Mouse (Mus musculus): Measurements from ENCODE around the gene Hsp90b1. TPM values are rescaled to one million over a fixed set of nuclear protein-coding genes. Genes with fewer than 3 reads are reported as not detected.
"Not testable (repeated sequence)": the region's sequence is repeated elsewhere in the genome, so short reads cannot be mapped to it uniquely, and the experiment has no call there.

Gene Hsp90b1
- polyA plus RNA-seq, 1 experiment from 2014 or later = 432 TPM

DNA sequence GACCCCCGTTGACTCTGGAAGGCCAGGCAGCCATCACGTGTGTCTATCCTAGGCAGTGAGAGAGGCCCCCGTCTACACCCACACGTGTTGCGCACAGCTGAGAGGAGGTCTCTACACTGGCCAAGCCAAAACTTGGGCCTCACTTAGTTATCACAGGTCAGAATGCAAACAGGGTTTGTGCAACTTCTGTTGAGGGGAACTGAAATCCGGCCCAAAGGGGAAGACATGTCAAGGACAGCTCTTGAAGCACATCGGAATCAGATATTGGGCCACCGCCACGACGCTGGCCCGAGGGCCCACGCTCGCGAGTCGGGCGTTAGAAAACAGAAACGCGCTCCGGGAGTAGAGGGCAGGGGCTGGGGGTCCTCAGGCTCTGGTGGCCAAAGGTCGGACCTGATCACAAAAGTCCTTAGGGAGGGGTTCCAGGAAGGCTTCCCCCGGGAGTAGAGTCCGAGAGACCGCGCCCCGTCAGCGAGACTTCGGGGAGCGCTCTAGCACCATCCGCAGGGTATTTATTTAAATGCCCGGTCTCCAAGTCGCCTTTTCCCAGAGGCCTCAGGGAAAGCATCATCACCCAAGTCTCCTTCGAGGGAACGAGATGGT lies 619 bp downstream of the Hsp90b1 start:
- no peak for ATAC-seq
- peaks cover 63% of the 10 kb centered on the region for H3K4me1 ChIP-seq

DNA sequence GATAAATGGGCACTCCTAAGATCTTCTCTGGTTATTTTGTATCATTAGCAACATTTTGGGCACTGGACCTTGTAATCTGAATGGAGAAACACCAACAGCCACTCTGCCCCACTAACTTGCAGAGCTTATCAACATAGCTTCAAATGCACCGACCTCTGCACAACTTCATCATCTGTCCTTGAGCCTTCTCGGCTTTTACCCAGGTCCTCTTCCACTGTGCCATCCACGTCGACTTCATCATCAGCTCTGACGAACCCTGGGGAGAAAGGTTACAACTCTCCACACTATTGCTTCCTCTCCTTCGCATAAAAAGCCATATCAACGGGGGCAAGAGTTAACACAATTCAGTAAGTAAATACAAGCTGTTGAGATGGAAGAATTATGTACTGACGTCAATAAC lies 1.2 kb downstream of the Hsp90b1 start:
- Histone ChIP-seq H3K4me2 (peak overlapping the region; percentile 83), H3K27ac (0 out of 2 replicates have a peak overlapping the region, but pooled peaks have one; percentile 36)

More for the DNA sequence above, 619 bp downstream of the Hsp90b1 start:
- Histone ChIP-seq H3K27ac (peak overlapping the region; percentile 90), H3K4me3 (peak overlapping the region; percentile 93), H3K36me3 (peaks cover 44% of the 10 kb centered on the region), H3K9me3 (replicated peaks) (no peaks in the 10 kb centered on the region), H3K9ac (peak overlapping the region; percentile 91), H3K4me2 (peak overlapping the region; percentile 83), H3K27me3 (replicated peaks) (no peaks in the 10 kb centered on the region)
- WGBS (ENCODE audit: insufficient replicate concordance) = under 1% methylated on average over 33 of the region's 33 CpGs

DNA sequence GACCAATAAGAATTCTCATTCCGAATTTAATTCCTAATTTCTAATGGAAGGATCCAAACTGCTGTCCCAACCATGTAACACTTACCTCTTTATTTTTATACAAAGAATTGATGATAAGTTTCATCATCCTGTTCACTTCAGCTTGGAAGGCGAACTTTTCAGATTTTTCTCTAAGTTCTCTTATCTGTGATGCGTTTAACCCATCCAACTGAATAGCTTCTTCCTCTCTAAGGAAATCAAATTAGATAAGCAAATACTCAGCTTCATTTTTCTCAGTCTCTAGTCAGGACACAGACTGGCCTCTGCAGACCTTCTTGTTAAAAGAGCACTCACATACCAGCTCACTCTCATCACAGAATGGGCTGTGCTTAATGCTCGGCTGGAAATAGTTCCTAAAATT lies 1.9 kb downstream of the Hsp90b1 start:
- Histone ChIP-seq H3K36me3 (peaks cover 57% of the 10 kb centered on the region), H3K27me3 (replicated peaks) (no peaks in the 10 kb centered on the region), H3K27ac (no peak overlapping the region), H3K9ac (peak overlapping the region; percentile 91), H3K4me1 (peaks cover 70% of the 10 kb centered on the region), H3K4me3 (peak overlapping the region; percentile 93), H3K4me2 (peak overlapping the region; percentile 83), H3K9me3 (replicated peaks) (no peaks in the 10 kb centered on the region)
- 64% methylated on average over 4 of the region's 4 CpGs for WGBS (ENCODE audit: insufficient replicate concordance)
- no peak for ATAC-seq

More for the DNA sequence above, 1.2 kb downstream of the Hsp90b1 start:
- ATAC-seq = no peak
- Histone ChIP-seq H3K4me3 (peak overlapping the region; percentile 93), H3K4me1 (peaks cover 68% of the 10 kb centered on the region), H3K36me3 (peaks cover 50% of the 10 kb centered on the region), H3K9ac (peak overlapping the region; percentile 91), H3K9me3 (replicated peaks) (no peaks in the 10 kb centered on the region), H3K27me3 (replicated peaks) (no peaks in the 10 kb centered on the region)
- 2% methylated on average over 8 of the region's 8 CpGs for WGBS (ENCODE audit: insufficient replicate concordance)

DNA sequence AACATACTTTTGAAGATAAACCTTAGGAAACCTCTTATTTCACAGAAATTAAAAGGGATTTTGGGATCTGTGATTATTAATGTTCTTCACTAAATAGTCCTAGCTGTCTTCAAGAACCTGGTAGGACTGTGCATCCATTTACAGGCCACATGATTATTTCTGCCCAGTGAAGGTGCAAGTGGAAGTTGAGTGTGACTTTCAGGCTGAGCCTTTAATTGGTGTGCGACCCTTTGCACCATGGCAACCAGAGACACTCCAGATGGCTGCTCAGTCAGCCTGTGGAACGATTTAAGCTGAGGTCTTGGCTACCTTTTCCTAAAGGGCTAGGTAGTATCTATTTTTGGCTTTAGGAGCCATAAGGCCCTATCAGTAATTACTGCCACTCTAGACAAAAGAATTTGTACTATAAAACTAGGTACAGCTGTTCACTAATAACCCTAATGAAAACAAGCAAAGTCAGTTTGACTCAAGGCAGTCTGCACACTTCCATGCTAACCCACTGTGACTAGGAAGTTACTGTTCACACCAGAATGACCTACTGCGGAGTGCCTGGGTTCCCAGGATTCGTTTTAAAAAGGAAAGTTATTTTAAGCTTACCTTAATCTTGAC lies 2.9 kb downstream of the Hsp90b1 start:
- no peak overlapping the region; the same call in 1 of the 2 replicates for H3K4me3 ChIP-seq
- ATAC-seq = no peak
- no peak overlapping the region for H3K27ac ChIP-seq
- H3K4me2 ChIP-seq = peak overlapping the region; percentile 83; the same call in 1 of the 2 replicates
- WGBS (ENCODE audit: insufficient replicate concordance) = 73% methylated on average over 4 of the region's 4 CpGs
- H3K36me3 ChIP-seq = peaks cover 66% of the 10 kb centered on the region
- H3K9ac ChIP-seq = no peak overlapping the region
- peaks cover 64% of the 10 kb centered on the region for H3K4me1 ChIP-seq
- H3K27me3 ChIP-seq (replicated peaks) = no peaks in the 10 kb centered on the region
- H3K9me3 ChIP-seq (replicated peaks) = no peaks in the 10 kb centered on the region

DNA sequence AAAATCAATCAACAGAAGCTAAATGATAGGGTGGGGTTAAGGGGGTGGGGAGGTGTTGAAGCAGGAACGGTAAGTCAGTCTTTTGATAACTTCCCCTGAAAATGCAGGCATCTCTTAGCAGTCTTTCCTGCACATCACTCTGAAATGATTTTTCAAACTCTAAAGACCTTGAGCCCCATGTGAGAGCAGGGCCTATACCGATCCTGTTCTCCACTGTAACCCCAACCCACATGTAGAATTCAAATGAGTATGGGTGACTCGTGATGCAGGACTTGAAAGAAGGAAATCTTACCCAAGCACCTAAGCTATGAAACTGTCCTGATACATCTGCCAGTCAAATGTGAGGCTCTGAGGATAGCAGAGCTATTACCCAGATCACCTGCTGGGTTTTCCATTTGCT lies 4.3 kb downstream of the Hsp90b1 start:
- H3K9ac ChIP-seq = peak overlapping the region; percentile 42; the same call in 1 of the 2 replicates
- 53% methylated on average over 3 of the region's 3 CpGs for WGBS (ENCODE audit: insufficient replicate concordance)
- peaks cover 77% of the 10 kb centered on the region for H3K36me3 ChIP-seq
- peaks cover 53% of the 10 kb centered on the region for H3K4me1 ChIP-seq
- peak overlapping the region; percentile 9; the same call in 1 of the 2 replicates for H3K4me3 ChIP-seq
- no peak for ATAC-seq
- H3K27me3 ChIP-seq (replicated peaks) = no peaks in the 10 kb centered on the region
- H3K9me3 ChIP-seq (replicated peaks) = no peaks in the 10 kb centered on the region
- peak overlapping the region; percentile 34 for H3K4me2 ChIP-seq
- no peak overlapping the region for H3K27ac ChIP-seq

DNA sequence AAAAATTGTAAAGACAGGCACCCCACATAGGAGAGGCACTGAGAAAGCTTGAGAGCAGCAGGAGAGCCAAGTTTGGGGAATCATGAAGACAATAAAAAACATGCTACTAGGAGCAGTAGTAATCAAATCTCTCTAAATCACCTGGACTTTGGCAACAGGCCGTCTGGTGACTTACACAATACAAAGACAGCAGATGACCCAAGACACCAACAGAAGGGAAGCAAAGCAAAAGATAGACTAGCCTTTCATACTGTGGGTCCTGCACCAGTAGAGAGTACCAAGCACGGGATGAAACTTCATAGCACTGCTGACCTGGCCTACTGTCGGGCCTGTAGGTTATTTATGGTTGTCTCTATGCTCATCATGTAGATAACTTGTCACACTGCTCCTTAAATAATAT lies 5.1 kb downstream of the Hsp90b1 start:
- peak overlapping the region; percentile 34; the same call in 1 of the 2 replicates for H3K4me2 ChIP-seq

DNA sequence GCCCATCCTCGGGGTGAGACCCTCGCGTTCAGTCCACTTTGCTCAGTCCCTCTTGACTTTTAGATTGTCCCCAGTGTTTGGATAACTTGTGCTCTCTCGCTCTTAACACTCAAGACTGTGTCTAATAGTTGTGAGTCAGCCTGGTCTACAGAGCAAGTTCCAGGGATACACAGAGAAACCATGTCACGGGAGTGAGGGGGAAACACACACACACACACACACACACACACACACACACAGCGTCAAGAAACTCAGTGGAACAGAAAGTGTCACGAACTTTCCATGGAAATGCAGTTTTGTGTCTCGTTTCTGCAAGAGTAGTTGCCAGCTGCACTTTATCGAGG lies 19.3 kb downstream of the Hsp90b1 start:
- peak overlapping the region; percentile 86 for H3K9ac ChIP-seq
- H3K4me1 ChIP-seq; H3K9me3 ChIP-seq (replicated peaks); H3K27me3 ChIP-seq (replicated peaks); ATAC-seq; H3K27ac ChIP-seq: not testable (repeated sequence)
- H3K4me2 ChIP-seq = peak overlapping the region; percentile 80
- H3K36me3 ChIP-seq = peaks cover 14% of the 10 kb centered on the region
- peak overlapping the region; percentile 75 for H3K4me3 ChIP-seq
- 17% methylated on average over 9 of the region's 9 CpGs for WGBS (ENCODE audit: insufficient replicate concordance)

More for the DNA sequence above, 5.1 kb downstream of the Hsp90b1 start:
- Histone ChIP-seq H3K27ac (no peak overlapping the region), H3K4me1 (peaks cover 53% of the 10 kb centered on the region), H3K27me3 (replicated peaks) (no peaks in the 10 kb centered on the region), H3K9ac (peak overlapping the region; percentile 27; the same call in 1 of the 2 replicates), H3K4me3 (no peak overlapping the region), H3K36me3 (peaks cover 85% of the 10 kb centered on the region), H3K9me3 (replicated peaks) (no peaks in the 10 kb centered on the region)
- no peak for ATAC-seq
- WGBS (ENCODE audit: insufficient replicate concordance) = 72% methylated on average over 3 of the region's 3 CpGs

DNA sequence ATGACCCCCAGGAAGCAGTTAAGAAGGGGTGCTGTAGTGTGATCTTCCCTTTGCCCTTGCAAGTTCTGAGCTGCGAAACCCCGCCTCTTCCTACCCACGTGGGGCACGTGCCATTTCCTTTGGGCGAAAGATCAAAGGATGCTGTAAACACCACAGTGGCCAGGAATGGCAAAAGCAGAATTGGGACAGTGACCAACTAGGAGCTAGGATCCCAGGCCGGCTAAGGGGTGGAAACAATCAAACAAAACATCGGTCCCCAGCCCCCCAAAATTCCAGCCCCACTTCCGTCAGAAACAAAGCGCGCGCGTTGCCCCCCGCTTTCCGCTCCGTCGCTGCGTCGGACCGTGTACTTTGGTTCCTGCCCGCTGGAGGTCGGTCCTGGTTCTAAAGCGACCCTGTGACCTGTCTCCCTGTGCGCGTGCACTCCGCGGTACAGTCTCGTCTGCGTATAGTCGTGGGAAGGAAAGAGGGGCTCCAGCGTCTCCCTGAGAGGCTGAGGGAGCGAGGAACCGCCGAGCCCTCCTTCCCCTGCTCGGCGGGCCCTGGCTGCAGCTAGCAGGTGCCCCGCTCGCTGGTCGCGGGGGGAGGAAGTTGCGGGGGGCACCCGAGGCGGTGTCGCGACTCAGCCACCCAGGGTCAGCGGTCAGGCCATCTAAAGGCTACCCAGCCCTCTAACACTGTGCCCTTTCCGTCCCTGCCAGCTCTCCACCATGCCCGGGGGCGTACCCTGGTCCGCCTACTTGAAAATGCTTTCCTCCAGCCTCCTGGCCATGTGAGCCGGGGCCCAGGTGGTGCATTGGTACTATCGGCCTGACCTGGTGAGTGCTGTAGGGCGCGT lies 19.9 kb downstream of the Hsp90b1 start:
- under 1% methylated on average over 52 of the region's 53 CpGs for WGBS (ENCODE audit: insufficient replicate concordance)
- not testable (repeated sequence) for H3K4me1 ChIP-seq; H3K27me3 ChIP-seq (replicated peaks); H3K9me3 ChIP-seq (replicated peaks)
- Histone ChIP-seq H3K4me3 (peak overlapping the region; percentile 75), H3K4me2 (peak overlapping the region; percentile 80), H3K36me3 (peaks cover 10% of the 10 kb centered on the region), H3K9ac (peak overlapping the region; percentile 86), H3K27ac (peak overlapping the region; percentile 76)
- ATAC-seq = peak; percentile 90

DNA sequence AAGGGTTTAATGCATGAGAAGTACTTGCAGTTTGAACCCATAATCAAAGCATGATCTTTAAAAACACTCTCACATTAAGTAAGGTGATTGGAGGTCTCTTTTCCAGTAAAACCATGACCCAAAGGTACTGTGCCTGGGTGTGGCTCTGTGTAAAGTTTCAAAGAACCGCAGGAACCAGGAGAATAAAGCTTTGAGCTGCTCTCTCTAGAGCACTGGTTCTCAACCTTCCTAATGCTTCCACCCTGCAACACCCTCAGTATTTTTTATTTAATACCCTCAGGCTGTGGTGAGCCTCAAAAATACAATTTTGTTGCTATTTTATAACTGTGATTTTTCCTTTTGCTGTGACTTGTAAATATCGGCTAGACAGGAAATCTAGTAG lies 20.5 kb downstream of the Hsp90b1 start:
- H3K36me3 ChIP-seq; H3K27me3 ChIP-seq (replicated peaks); H3K9ac ChIP-seq; H3K9me3 ChIP-seq (replicated peaks); H3K4me1 ChIP-seq; H3K27ac ChIP-seq: not testable (repeated sequence)
- peak overlapping the region; percentile 75 for H3K4me3 ChIP-seq
- peak; percentile 20; the same call in 1 of the 2 replicates for ATAC-seq
- peak overlapping the region; percentile 80 for H3K4me2 ChIP-seq
- WGBS (ENCODE audit: insufficient replicate concordance) = 36% methylated on average over 2 of the region's 2 CpGs

DNA sequence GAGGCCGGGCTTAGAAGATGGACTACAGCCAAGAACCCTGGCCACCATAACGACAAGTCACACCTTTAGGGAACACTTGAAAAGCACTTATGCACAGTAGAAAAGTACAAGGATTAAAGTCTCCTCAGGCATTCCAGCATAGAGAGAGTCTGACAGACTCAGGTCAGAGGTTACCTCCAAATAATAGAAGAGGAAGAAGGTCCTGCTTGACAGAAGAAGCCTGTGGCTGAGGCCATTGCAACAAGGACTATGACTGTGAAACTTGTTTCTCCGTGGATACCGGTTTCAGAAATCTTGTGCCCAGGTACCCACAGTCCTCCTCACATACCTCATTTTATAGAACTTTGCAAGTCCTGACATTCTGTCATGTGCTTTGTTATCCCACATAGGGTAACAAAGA lies 34.8 kb downstream of the Hsp90b1 start:
- WGBS (ENCODE audit: insufficient replicate concordance) = 74% methylated on average over 4 of the region's 4 CpGs

More for the DNA sequence above, 34.8 kb downstream of the Hsp90b1 start:
- H3K27ac ChIP-seq; H3K9me3 ChIP-seq (replicated peaks); H3K4me3 ChIP-seq; H3K36me3 ChIP-seq; H3K4me1 ChIP-seq; ATAC-seq; H3K9ac ChIP-seq; H3K27me3 ChIP-seq (replicated peaks); H3K4me2 ChIP-seq: not testable (repeated sequence)

All from liver, embryonic 12.5 days (tissue).